29 mouse cellular contexts compared by ENCODE assay signal in the genomic region with DNA sequence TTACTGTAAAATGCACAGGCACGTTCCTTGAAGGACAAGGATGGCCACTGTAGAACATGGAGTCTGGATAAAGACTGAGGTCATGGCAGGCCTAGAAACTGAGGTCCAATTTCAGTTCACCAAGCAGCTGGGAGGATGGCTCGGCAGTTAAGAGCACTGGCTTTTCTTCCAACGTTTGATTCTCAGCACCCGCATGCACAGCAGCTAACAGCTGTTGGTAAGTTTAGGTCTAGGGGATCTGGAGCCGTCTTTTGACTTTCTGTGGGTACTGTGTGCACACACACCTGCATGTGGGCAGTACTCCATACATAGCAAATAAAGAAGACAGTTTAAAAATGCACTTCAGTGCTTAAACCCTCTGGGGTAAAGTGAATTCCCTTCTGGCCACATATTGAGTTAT. TPM values are rescaled to one million over a fixed set of nuclear protein-coding genes. Genes with fewer than 3 reads are reported as not detected.
DNase-seq lines count a peak whose midpoint lies in the region; ATAC-seq and TF ChIP-seq lines count a peak whose summit lies in the region.
"Had no signal": no experiment of that assay in that cellular context is flagged by ENCODE, and none has a peak within 500 bp of the region (broad histone marks: within the 10 kb centered on the region; RNA-seq: fewer than 3 reads in every experiment).

No protein-coding gene starts in this region.

- H3K36me3 ChIP-seq in kidney, postnatal 0 days (ENCODE audit: insufficient read depth, low read length): peaks cover 25% of the 10 kb centered on the region
- H3K36me3 ChIP-seq in kidney, embryonic 14.5 days (ENCODE audit: control insufficient read depth, insufficient read depth, low read length): peaks cover 40% of the 10 kb centered on the region

- no peak overlapping the region for H3K4me2 ChIP-seq in kidney, postnatal 0 days (ENCODE audit: low read length)
- no peak overlapping the region for H3K4me2 ChIP-seq in kidney, embryonic 14.5 days (replicated peaks; ENCODE audit: low read depth, low read length)
- H3K4me2 ChIP-seq: embryonic facial prominence, embryonic 13.5 days; forebrain, embryonic 13.5 days; heart, embryonic 13.5 days; hindbrain, embryonic 14.5 days had no signal

- no peaks in the 10 kb centered on the region for H3K27me3 ChIP-seq in kidney, postnatal 0 days (ENCODE audit: insufficient read depth, low read length)
- no peaks in the 10 kb centered on the region for H3K27me3 ChIP-seq in kidney, embryonic 14.5 days (ENCODE audit: control insufficient read depth, insufficient read depth, low read length)
- H3K27me3 ChIP-seq: embryonic facial prominence, embryonic 13.5 days; forebrain, embryonic 13.5 days; heart, embryonic 13.5 days had no signal

- H3K4me1 ChIP-seq in kidney, postnatal 0 days (replicated peaks; ENCODE audit: insufficient read depth, low read length): no peaks in the 10 kb centered on the region; the same call in 1 of the 2 replicates
- H3K4me1 ChIP-seq in kidney, embryonic 14.5 days (ENCODE audit: control insufficient read depth, insufficient read depth, low read length): no peaks in the 10 kb centered on the region
- H3K4me1 ChIP-seq: embryonic facial prominence, embryonic 10.5 days; embryonic facial prominence, embryonic 13.5 days; forebrain, embryonic 10.5 days; forebrain, embryonic 13.5 days; heart, embryonic 10.5 days; heart, embryonic 13.5 days had no signal

- no peak overlapping the region for H3K4me3 ChIP-seq in kidney, postnatal 0 days (replicated peaks; ENCODE audit: low read depth, low read length)
- H3K4me3 ChIP-seq in kidney, embryonic 14.5 days (ENCODE audit: low read length): no peak overlapping the region
- H3K4me3 ChIP-seq: embryonic facial prominence, embryonic 10.5 days; embryonic facial prominence, embryonic 13.5 days; forebrain, embryonic 10.5 days; forebrain, embryonic 13.5 days; heart, adult 2 months; heart, embryonic 10.5 days; heart, embryonic 13.5 days had no signal

- no peak overlapping the region for H3K9ac ChIP-seq in kidney, postnatal 0 days (ENCODE audit: low read depth, low read length)
- no peak overlapping the region for H3K9ac ChIP-seq in kidney, embryonic 14.5 days (ENCODE audit: low read depth, low read length)
- H3K9ac ChIP-seq: embryonic facial prominence, embryonic 13.5 days; forebrain, embryonic 13.5 days; heart, embryonic 13.5 days; hindbrain, embryonic 14.5 days had no signal

- H3K9me3 ChIP-seq in kidney, postnatal 0 days (replicated peaks; ENCODE audit: low read length): no peaks in the 10 kb centered on the region
- H3K9me3 ChIP-seq in kidney, embryonic 14.5 days (ENCODE audit: control insufficient read depth, low read length): no peaks in the 10 kb centered on the region
- H3K9me3 ChIP-seq: embryonic facial prominence, embryonic 10.5 days; embryonic facial prominence, embryonic 13.5 days; forebrain, embryonic 10.5 days; forebrain, embryonic 13.5 days; heart, embryonic 10.5 days; heart, embryonic 13.5 days had no signal

- peak overlapping the region; percentile 36; the same call in 1 of the 2 replicates for H3K27ac ChIP-seq in kidney, postnatal 0 days
- H3K27ac ChIP-seq in kidney, embryonic 14.5 days (ENCODE audit: low read depth, low read length): no peak overlapping the region
- H3K27ac ChIP-seq: embryonic facial prominence, embryonic 10.5 days; embryonic facial prominence, embryonic 13.5 days; forebrain, embryonic 10.5 days; forebrain, embryonic 13.5 days; heart, adult 2 months; heart, embryonic 10.5 days; heart, embryonic 13.5 days; hindbrain, embryonic 14.5 days; hindbrain, postnatal 0 days had no signal

- ATAC-seq in kidney, postnatal 0 days (replicated peaks; ENCODE audit: low FRiP score, low read depth): no peak
- ATAC-seq in kidney, embryonic 14.5 days (ENCODE audit: low FRiP score, low TSS enrichment): no peak
- ATAC-seq in erythroblast, adult 5-6 weeks (replicated peaks; ENCODE audit: low FRiP score, poor library complexity, severe bottlenecking): no peak
- ATAC-seq: CD4-positive, CD25-positive, alpha-beta regulatory T cell, adult 4 months; forebrain, embryonic 13.5 days; forebrain, embryonic 16.5 days; hindbrain, postnatal 0 days had no signal

- WGBS in kidney, postnatal 0 days: 67% methylated on average over 5 of the region's 5 CpGs
- 81% methylated on average over 5 of the region's 5 CpGs for WGBS in kidney, embryonic 14.5 days

- no peak for DNase-seq in kidney, postnatal 0 days (ENCODE audit: low spot score)
- peak; percentile 73 for DNase-seq in thymus, postnatal 0 days (ENCODE audit: low spot score)
- peak; percentile 56 for DNase-seq in thymus, postnatal 14 days
- DNase-seq in thymus, postnatal 4 days: peak; percentile 53
- DNase-seq in cerebellum, adult 8-10 months: no peak
- DNase-seq: adrenal gland, adult 8-10 months; adrenal gland, postnatal 25 days; cerebellum, adult 11-12 months; cerebellum, adult 9-10 months; cerebellum, postnatal 14 days; gastrocnemius, postnatal 10 days; gastrocnemius, postnatal 36 days; heart, adult 2 months; heart, postnatal 14 days; heart, postnatal 4 days had no signal

- no peak for TF ChIP-seq CTCF in kidney, postnatal 0 days (IDR thresholded peaks at IDR 0.05; ENCODE audit: low read depth)

RNA-seq across cellular contexts. Expression of gene Gm10401, which starts 16.5 kb away (rescaled TPM):
- polyA plus RNA-seq in kidney, postnatal 0 days (2015; fragmentation: Nextera tagmentation; extraction: Ambion mirVana): 26.6 and 31.3 TPM in 2 replicates
- 54.5 and 60.9 TPM in 2 replicates for polyA plus RNA-seq in kidney, embryonic 14.5 days (2014; fragmentation: Nextera tagmentation; extraction: Ambion mirVana)
- polyA plus RNA-seq in thymus, postnatal 0 days (2015; fragmentation: Nextera tagmentation; extraction: Ambion mirVana): 26.4 and 27.2 TPM in 2 replicates
- total RNA-seq in erythroblast, adult 5-6 weeks (2015; ENCODE audit: low replicate concordance): not detected in 2 replicates
- total RNA-seq in erythroblast, adult 5-6 weeks (2017; ENCODE audit: low replicate concordance): 1.1 TPM in 1 of 2 replicates, not detected in the other
- total RNA-seq: adrenal gland, adult 8-10 months; adrenal gland, postnatal 25 days; gastrocnemius, adult 18-20 months; gastrocnemius, postnatal 10 days; gastrocnemius, postnatal 36 days; heart, adult 2 months; heart, postnatal 14 days; heart, postnatal 4 days; hindbrain, postnatal 0 days had no signal
- polyA plus RNA-seq: brain, embryonic 14.5 days; heart, adult 2 months had no signal

RNA-seq across cellular contexts. Expression of gene Acads, which starts 37.5 kb away (rescaled TPM):
- 105 and 117 TPM in 2 replicates for polyA plus RNA-seq in kidney, postnatal 0 days (2015; fragmentation: Nextera tagmentation; extraction: Ambion mirVana)
- 54.2 and 68.5 TPM in 2 replicates for polyA plus RNA-seq in kidney, embryonic 14.5 days (2014; fragmentation: Nextera tagmentation; extraction: Ambion mirVana)
- 51.6 and 58.6 TPM in 2 replicates for polyA plus RNA-seq in thymus, postnatal 0 days (2015; fragmentation: Nextera tagmentation; extraction: Ambion mirVana)
- total RNA-seq in erythroblast, adult 5-6 weeks (2015; ENCODE audit: low replicate concordance): 2.3 and 8.8 TPM in 2 replicates
- total RNA-seq in erythroblast, adult 5-6 weeks (2017; ENCODE audit: low replicate concordance): 2.3 and 5.7 TPM in 2 replicates

RNA-seq across cellular contexts. Expression of gene Unc119b, which starts 53.1 kb away (rescaled TPM):
- 40.8 and 42.7 TPM in 2 replicates for polyA plus RNA-seq in kidney, postnatal 0 days (2015; fragmentation: Nextera tagmentation; extraction: Ambion mirVana)
- 26.3 and 50.3 TPM in 2 replicates for polyA plus RNA-seq in kidney, embryonic 14.5 days (2014; fragmentation: Nextera tagmentation; extraction: Ambion mirVana)
- 25.0 and 27.5 TPM in 2 replicates for polyA plus RNA-seq in thymus, postnatal 0 days (2015; fragmentation: Nextera tagmentation; extraction: Ambion mirVana)
- 0.63 and 2.3 TPM in 2 replicates for total RNA-seq in erythroblast, adult 5-6 weeks (2015; ENCODE audit: low replicate concordance)
- 0.60 and 3.5 TPM in 2 replicates for total RNA-seq in erythroblast, adult 5-6 weeks (2017; ENCODE audit: low replicate concordance)

Comparison
In these comparisons a context has a peak if more than half of its experiments do, and no peak if none do; other contexts are left out.
1. DNase-seq: peak in thymus, postnatal 0 days (single experiment), thymus, postnatal 14 days (single experiment) and thymus, postnatal 4 days (single experiment); none in kidney, postnatal 0 days (single experiment) and cerebellum, adult 8-10 months (single experiment).